Mouse (Mus musculus): ENCODE results near the gene Mmp20. TPM values are rescaled to one million over a fixed set of nuclear protein-coding genes. Genes with fewer than 3 reads are reported as not detected.

Mmp20 gene
- not detected in 2 replicates for polyA plus RNA-seq (2014; fragmentation: Nextera tagmentation; extraction: Ambion mirVana)

- Histone ChIP-seq H3K27ac (ENCODE audit: low read depth, low read length) (no peak within 1 kb of the TSS), H3K4me1 (ENCODE audit: control insufficient read depth, insufficient read depth, low read length) (no peaks in the 10 kb centered on the region), H3K4me3 (ENCODE audit: low read length) (no peak within 1 kb of the TSS), H3K36me3 (ENCODE audit: control insufficient read depth, insufficient read depth, low read length) (no peaks in the 10 kb centered on the region), H3K27me3 (ENCODE audit: control insufficient read depth, insufficient read depth, low read length) (no peaks in the 10 kb centered on the region), H3K4me2 (replicated peaks; ENCODE audit: low read depth, low read length) (no peak within 1 kb of the TSS), H3K9ac (ENCODE audit: low read depth, low read length) (no peak within 1 kb of the TSS), H3K9me3 (ENCODE audit: control insufficient read depth, low read length) (no peaks in the 10 kb centered on the region)
- ATAC-seq (ENCODE audit: low FRiP score, low TSS enrichment) = no peak
Measured at GRCm38 (mm10) chr9:7627931-7628330, at the start of gene Mmp20. Gene Mmp20, plus strand, starts transcription at chr9:7628231.

- Histone ChIP-seq H3K4me3 (ENCODE audit: low read length) (no peak overlapping the region), H3K4me1 (ENCODE audit: control insufficient read depth, insufficient read depth, low read length) (no peaks in the 10 kb centered on the region), H3K9me3 (ENCODE audit: control insufficient read depth, low read length) (no peaks in the 10 kb centered on the region), H3K27me3 (ENCODE audit: control insufficient read depth, insufficient read depth, low read length) (no peaks in the 10 kb centered on the region), H3K9ac (ENCODE audit: low read depth, low read length) (no peak overlapping the region), H3K4me2 (replicated peaks; ENCODE audit: low read depth, low read length) (no peak overlapping the region), H3K36me3 (ENCODE audit: control insufficient read depth, insufficient read depth, low read length) (no peaks in the 10 kb centered on the region), H3K27ac (ENCODE audit: low read depth, low read length) (no peak overlapping the region)
- ATAC-seq (ENCODE audit: low FRiP score, low TSS enrichment) = no peak
- WGBS = 76% methylated on average over 8 of the region's 8 CpGs
Measured at GRCm38 (mm10) chr9:7590063-7590462, 38.0 kb upstream of the Mmp20 start.

- ATAC-seq (ENCODE audit: low FRiP score, low TSS enrichment) = no peak
- H3K4me3 ChIP-seq (ENCODE audit: low read length) = no peak overlapping the region
- WGBS = 92% methylated on average over 3 of the region's 3 CpGs
Measured at GRCm38 (mm10) chr9:7593272-7593812, 34.7 kb upstream of the Mmp20 start.

GRCm38 (mm10) chr9:7594816-7595540, 33.1 kb upstream of the Mmp20 start:
- Histone ChIP-seq H3K36me3 (ENCODE audit: control insufficient read depth, insufficient read depth, low read length) (no peaks in the 10 kb centered on the region), H3K9ac (ENCODE audit: low read depth, low read length) (no peak overlapping the region; the same call in 1 of the 2 replicates), H3K4me2 (replicated peaks; ENCODE audit: low read depth, low read length) (peak overlapping the region; percentile 46), H3K27ac (ENCODE audit: low read depth, low read length) (no peak overlapping the region), H3K9me3 (ENCODE audit: control insufficient read depth, low read length) (no peaks in the 10 kb centered on the region), H3K4me3 (ENCODE audit: low read length) (peak overlapping the region; percentile 29; the same call in 1 of the 2 replicates), H3K27me3 (ENCODE audit: control insufficient read depth, insufficient read depth, low read length) (no peaks in the 10 kb centered on the region), H3K4me1 (ENCODE audit: control insufficient read depth, insufficient read depth, low read length) (no peaks in the 10 kb centered on the region)
- WGBS = 12% methylated on average over 6 of the region's 6 CpGs
- peak; percentile 99 for ATAC-seq (ENCODE audit: low FRiP score, low TSS enrichment)

More at GRCm38 (mm10) chr9:7593272-7593812, 34.7 kb upstream of the Mmp20 start:
- H3K27me3 ChIP-seq (ENCODE audit: control insufficient read depth, insufficient read depth, low read length) = no peaks in the 10 kb centered on the region
- H3K9me3 ChIP-seq (ENCODE audit: control insufficient read depth, low read length) = no peaks in the 10 kb centered on the region
- H3K4me1 ChIP-seq (ENCODE audit: control insufficient read depth, insufficient read depth, low read length) = no peaks in the 10 kb centered on the region
- H3K9ac ChIP-seq (ENCODE audit: low read depth, low read length) = no peak overlapping the region
- no peak overlapping the region for H3K4me2 ChIP-seq (replicated peaks; ENCODE audit: low read depth, low read length)
- H3K27ac ChIP-seq (ENCODE audit: low read depth, low read length) = no peak overlapping the region
- no peaks in the 10 kb centered on the region for H3K36me3 ChIP-seq (ENCODE audit: control insufficient read depth, insufficient read depth, low read length)

- Histone ChIP-seq H3K4me2 (replicated peaks; ENCODE audit: low read depth, low read length) (no peak overlapping the region), H3K36me3 (ENCODE audit: control insufficient read depth, insufficient read depth, low read length) (no peaks in the 10 kb centered on the region), H3K4me1 (ENCODE audit: control insufficient read depth, insufficient read depth, low read length) (no peaks in the 10 kb centered on the region), H3K4me3 (ENCODE audit: low read length) (no peak overlapping the region), H3K9me3 (ENCODE audit: control insufficient read depth, low read length) (no peaks in the 10 kb centered on the region), H3K9ac (ENCODE audit: low read depth, low read length) (no peak overlapping the region), H3K27me3 (ENCODE audit: control insufficient read depth, insufficient read depth, low read length) (no peaks in the 10 kb centered on the region), H3K27ac (ENCODE audit: low read depth, low read length) (no peak overlapping the region)
- WGBS = 4% methylated on average over 3 of the region's 3 CpGs
- peak; percentile 73; the same call in 1 of the 2 replicates for ATAC-seq (ENCODE audit: low FRiP score, low TSS enrichment)
Measured at GRCm38 (mm10) chr9:7602982-7603742, 24.9 kb upstream of the Mmp20 start.

GRCm38 (mm10) chr9:7604005-7604404, 24.0 kb upstream of the Mmp20 start:
- no peak overlapping the region for H3K4me3 ChIP-seq (ENCODE audit: low read length)
- H3K9ac ChIP-seq (ENCODE audit: low read depth, low read length) = no peak overlapping the region
- H3K36me3 ChIP-seq (ENCODE audit: control insufficient read depth, insufficient read depth, low read length) = no peaks in the 10 kb centered on the region
- no peaks in the 10 kb centered on the region for H3K27me3 ChIP-seq (ENCODE audit: control insufficient read depth, insufficient read depth, low read length)
- ATAC-seq (ENCODE audit: low FRiP score, low TSS enrichment) = no peak
- no peak overlapping the region for H3K4me2 ChIP-seq (replicated peaks; ENCODE audit: low read depth, low read length)
- no peaks in the 10 kb centered on the region for H3K9me3 ChIP-seq (ENCODE audit: control insufficient read depth, low read length)
- WGBS = 64% methylated on average over 6 of the region's 6 CpGs
- H3K27ac ChIP-seq (ENCODE audit: low read depth, low read length) = no peak overlapping the region
- H3K4me1 ChIP-seq (ENCODE audit: control insufficient read depth, insufficient read depth, low read length) = no peaks in the 10 kb centered on the region

- WGBS = 86% methylated on average over 12 of the region's 12 CpGs
- Histone ChIP-seq H3K9me3 (ENCODE audit: control insufficient read depth, low read length) (no peaks in the 10 kb centered on the region), H3K9ac (ENCODE audit: low read depth, low read length) (no peak overlapping the region), H3K27me3 (ENCODE audit: control insufficient read depth, insufficient read depth, low read length) (no peaks in the 10 kb centered on the region), H3K36me3 (ENCODE audit: control insufficient read depth, insufficient read depth, low read length) (no peaks in the 10 kb centered on the region), H3K4me1 (ENCODE audit: control insufficient read depth, insufficient read depth, low read length) (no peaks in the 10 kb centered on the region), H3K4me3 (ENCODE audit: low read length) (no peak overlapping the region), H3K27ac (ENCODE audit: low read depth, low read length) (no peak overlapping the region), H3K4me2 (replicated peaks; ENCODE audit: low read depth, low read length) (no peak overlapping the region)
- no peak for ATAC-seq (ENCODE audit: low FRiP score, low TSS enrichment)
Measured at GRCm38 (mm10) chr9:7605638-7606037, 22.4 kb upstream of the Mmp20 start.

- Histone ChIP-seq H3K4me2 (replicated peaks; ENCODE audit: low read depth, low read length) (no peak overlapping the region), H3K27me3 (ENCODE audit: control insufficient read depth, insufficient read depth, low read length) (no peaks in the 10 kb centered on the region), H3K9me3 (ENCODE audit: control insufficient read depth, low read length) (no peaks in the 10 kb centered on the region), H3K9ac (ENCODE audit: low read depth, low read length) (no peak overlapping the region), H3K4me1 (ENCODE audit: control insufficient read depth, insufficient read depth, low read length) (no peaks in the 10 kb centered on the region), H3K36me3 (ENCODE audit: control insufficient read depth, insufficient read depth, low read length) (no peaks in the 10 kb centered on the region), H3K27ac (ENCODE audit: low read depth, low read length) (no peak overlapping the region), H3K4me3 (ENCODE audit: low read length) (no peak overlapping the region)
- WGBS = 82% methylated on average over 3 of the region's 3 CpGs
- ATAC-seq (ENCODE audit: low FRiP score, low TSS enrichment) = no peak
Measured at GRCm38 (mm10) chr9:7622582-7622981, 5.4 kb upstream of the Mmp20 start.

GRCm38 (mm10) chr9:7633936-7634335, 5.9 kb downstream of the Mmp20 start:
- H3K4me1 ChIP-seq (ENCODE audit: control insufficient read depth, insufficient read depth, low read length) = no peaks in the 10 kb centered on the region
- WGBS = 18% methylated on average over 5 of the region's 5 CpGs
- no peak overlapping the region for H3K4me2 ChIP-seq (replicated peaks; ENCODE audit: low read depth, low read length)
- no peak overlapping the region for H3K9ac ChIP-seq (ENCODE audit: low read depth, low read length)
- no peaks in the 10 kb centered on the region for H3K36me3 ChIP-seq (ENCODE audit: control insufficient read depth, insufficient read depth, low read length)
- ATAC-seq (ENCODE audit: low FRiP score, low TSS enrichment) = no peak
- no peaks in the 10 kb centered on the region for H3K27me3 ChIP-seq (ENCODE audit: control insufficient read depth, insufficient read depth, low read length)
- H3K27ac ChIP-seq (ENCODE audit: low read depth, low read length) = no peak overlapping the region
- H3K9me3 ChIP-seq (ENCODE audit: control insufficient read depth, low read length) = no peaks in the 10 kb centered on the region
- no peak overlapping the region for H3K4me3 ChIP-seq (ENCODE audit: low read length)

All from kidney, embryonic 14.5 days (tissue).